Mouse (Mus musculus) MEL (cell line): ENCODE measurements around the gene Zfr. TPM values are rescaled to one million over a fixed set of nuclear protein-coding genes. Genes with fewer than 3 reads are reported as not detected.
A peak's percentile ranks its signal among the peaks of the same experiment; 100 is the strongest.

Source experiments
- DNase-seq: peaks from one replicate; pipeline ENCODE4 v3.0.0; 2011; ENCODE audit warnings: low read depth, low spot score
- H3K27ac ChIP-seq: 2 replicates; pipeline ENCODE4 v1.5.1; 2012; ENCODE audit warnings: low read depth, mild to moderate bottlenecking, control low read depth, low read length, moderate library complexity; ENCODE audit not compliant: control insufficient read depth
- H3K27me3 ChIP-seq, 2 experiments: fragments of 150-350 bp in 1 of 2; sonication (generic) in 1 of 2; 2 replicates each; pipeline ENCODE4 v1.6.1; 2012; ENCODE audit warnings: low read length in 2 of 2, mild to moderate bottlenecking in 2 of 2, improper control_type of control experiment in 1 of 2, moderate library complexity in 1 of 2; ENCODE audit not compliant: insufficient read depth in 2 of 2, control insufficient read depth in 1 of 2
- H3K36me3 ChIP-seq, 2 experiments: 2 replicates each; pipeline ENCODE4 v1.6.1; 2012 to 2014; ENCODE audit warnings: low read length in 2 of 2, improper control_type of control experiment in 1 of 2, inconsistent platforms in 1 of 2, mild to moderate bottlenecking in 1 of 2; ENCODE audit not compliant: insufficient read depth in 2 of 2, control insufficient read depth in 1 of 2
- H3K4me1 ChIP-seq, 2 experiments: fragments of 150-350 bp in 1 of 2; sonication (generic) in 1 of 2; 2 replicates each; pipeline ENCODE4 v1.6.1; 2012; ENCODE audit warnings: low read length in 2 of 2, improper control_type of control experiment in 1 of 2, mild to moderate bottlenecking in 1 of 2; ENCODE audit not compliant: insufficient read depth in 2 of 2, control insufficient read depth in 1 of 2
- H3K4me3 ChIP-seq, 2 experiments: fragments of 150-350 bp in 1 of 2; sonication (generic) in 1 of 2; 2 replicates each; pipeline ENCODE4 v1.5.1; 2012; ENCODE audit warnings: low read depth in 2 of 2, low read length in 2 of 2, mild to moderate bottlenecking in 2 of 2, moderate library complexity in 2 of 2, control low read depth in 1 of 2, improper control_type of control experiment in 1 of 2; ENCODE audit not compliant: control insufficient read depth in 1 of 2, insufficient read depth in 1 of 2
- H3K79me2 ChIP-seq: 2 replicates; pipeline ENCODE4 v1.6.1; 2012; ENCODE audit warnings: mild to moderate bottlenecking, low read length, moderate library complexity; ENCODE audit not compliant: control insufficient read depth, poor library complexity, insufficient read depth
- H3K9ac ChIP-seq: 2 replicates; pipeline ENCODE4 v1.6.1; 2012; ENCODE audit warnings: low read depth, mild to moderate bottlenecking, control low read depth, low read length, moderate library complexity; ENCODE audit not compliant: control insufficient read depth, poor library complexity, severe bottlenecking
- H3K9me3 ChIP-seq: fragments of 150-350 bp; sonication (generic); replicated peaks from 2 replicates; pipeline ENCODE4 v1.6.1; 2012; ENCODE audit warnings: mild to moderate bottlenecking, low read length, improper control_type of control experiment, moderate library complexity; ENCODE audit not compliant: insufficient read depth
- BHLHE40 ChIP-seq: IDR thresholded peaks from 2 replicates; pipeline ENCODE4 v1.6.1; 2012; ENCODE audit warnings: low read depth, mild to moderate bottlenecking, inconsistent platforms, low read length, improper control_type of control experiment, borderline replicate concordance
- CTCF ChIP-seq, 3 experiments: IDR thresholded peaks in 2 of 3; conservative IDR thresholded peaks in 1 of 3; 2 replicates each; pipeline ENCODE4 v1.5.1; 2011 to 2012; ENCODE audit warnings: low read length in 3 of 3, low read depth in 2 of 3, mild to moderate bottlenecking in 2 of 3, improper control_type of control experiment in 1 of 3, inconsistent platforms in 1 of 3, mixed read lengths in 1 of 3, moderate library complexity in 1 of 3; ENCODE audit not compliant: control insufficient read depth in 1 of 3, insufficient read depth in 1 of 3, poor library complexity in 1 of 3, severe bottlenecking in 1 of 3
- ELF1 ChIP-seq: IDR thresholded peaks from 2 replicates; pipeline ENCODE4 v1.6.1; 2014; ENCODE audit warnings: low read depth, mild to moderate bottlenecking, inconsistent platforms, low read length, improper control_type of control experiment, moderate library complexity
- EP300 ChIP-seq, 2 experiments: IDR thresholded peaks; 2 replicates each; pipeline ENCODE4 v1.6.1; 2011; ENCODE audit warnings: improper control_type of control experiment in 2 of 2, low read length in 2 of 2, low read depth in 1 of 2, mild to moderate bottlenecking in 1 of 2
- ETS1 ChIP-seq: IDR thresholded peaks from 2 replicates; pipeline ENCODE4 v1.6.1; 2012; ENCODE audit warnings: low read depth, mild to moderate bottlenecking, inconsistent platforms, low read length, improper control_type of control experiment, moderate library complexity
- GABPA ChIP-seq: IDR thresholded peaks from 2 replicates; pipeline ENCODE4 v1.6.1; 2012; ENCODE audit warnings: low read depth, mild to moderate bottlenecking, inconsistent platforms, low read length, improper control_type of control experiment, moderate library complexity
- GATA1 ChIP-seq: IDR thresholded peaks from 2 replicates; pipeline ENCODE4 v1.6.1; 2011; ENCODE audit warnings: low read depth, low read length, improper control_type of control experiment
- HCFC1 ChIP-seq: IDR thresholded peaks from 2 replicates; pipeline ENCODE4 v1.6.1; 2012; ENCODE audit warnings: low read depth, mild to moderate bottlenecking, inconsistent platforms, low read length, improper control_type of control experiment, moderate library complexity
- JUND ChIP-seq: IDR thresholded peaks from 2 replicates; pipeline ENCODE4 v1.6.1; 2011; ENCODE audit warnings: low read depth, mild to moderate bottlenecking, improper control_type of control experiment, low read length
- KAT2A ChIP-seq: conservative IDR thresholded peaks from 2 replicates; pipeline ENCODE4 v1.6.1; 2012; ENCODE audit warnings: low read depth, low read length, improper control_type of control experiment, inconsistent platforms
- MAZ ChIP-seq: IDR thresholded peaks from 2 replicates; pipeline ENCODE4 v1.6.1; 2012; ENCODE audit warnings: low read depth, mild to moderate bottlenecking, inconsistent platforms, low read length, improper control_type of control experiment
- MEF2A ChIP-seq: IDR thresholded peaks from 2 replicates; pipeline ENCODE4 v1.6.1; 2014; ENCODE audit warnings: low read depth, mild to moderate bottlenecking, inconsistent platforms, low read length, improper control_type of control experiment; ENCODE audit not compliant: poor library complexity, insufficient replicate concordance, severe bottlenecking; ENCODE audit errors: extremely low read depth
- MXI1 ChIP-seq: IDR thresholded peaks from 2 replicates; pipeline ENCODE4 v1.6.1; 2011; ENCODE audit warnings: mild to moderate bottlenecking, low read depth, low read length, improper control_type of control experiment
- NELFE ChIP-seq: IDR thresholded peaks from 2 replicates; pipeline ENCODE4 v1.6.1; 2011; ENCODE audit warnings: low read depth, low read length, improper control_type of control experiment
- NRF1 ChIP-seq: IDR thresholded peaks from 2 replicates; pipeline ENCODE4 v1.6.1; 2014; ENCODE audit warnings: low read depth, mild to moderate bottlenecking, inconsistent platforms, low read length, improper control_type of control experiment, moderate library complexity; ENCODE audit not compliant: poor library complexity, insufficient read depth, severe bottlenecking
- POLR2AphosphoS2 ChIP-seq: IDR thresholded peaks from 2 replicates; pipeline ENCODE4 v1.6.1; 2011; ENCODE audit warnings: low read length, improper control_type of control experiment
- RAD21 ChIP-seq: IDR thresholded peaks from 2 replicates; pipeline ENCODE4 v1.6.1; 2011; ENCODE audit warnings: mild to moderate bottlenecking, low read depth, low read length, improper control_type of control experiment
- RCOR1 ChIP-seq: IDR thresholded peaks from 2 replicates; pipeline ENCODE4 v1.6.1; 2012; ENCODE audit warnings: low read depth, mild to moderate bottlenecking, inconsistent platforms, low read length, improper control_type of control experiment
- SIN3A ChIP-seq: IDR thresholded peaks from 2 replicates; pipeline ENCODE4 v1.6.1; 2012; ENCODE audit warnings: low read length, improper control_type of control experiment, inconsistent platforms
- TAL1 ChIP-seq: IDR thresholded peaks from 2 replicates; pipeline ENCODE4 v1.6.1; 2012; ENCODE audit warnings: mild to moderate bottlenecking, inconsistent platforms, low read length, moderate library complexity, mixed read lengths
- TCF12 ChIP-seq: IDR thresholded peaks from 2 replicates; pipeline ENCODE4 v1.6.1; 2014; ENCODE audit warnings: low read depth, mild to moderate bottlenecking, inconsistent platforms, low read length, improper control_type of control experiment, moderate library complexity
- USF2 ChIP-seq, 2 experiments: IDR thresholded peaks; 2 replicates each; pipeline ENCODE4 v1.6.1; 2011 to 2012; ENCODE audit warnings: improper control_type of control experiment in 2 of 2, low read length in 2 of 2, borderline replicate concordance in 1 of 2, inconsistent platforms in 1 of 2, low read depth in 1 of 2, mild to moderate bottlenecking in 1 of 2; ENCODE audit not compliant: insufficient read depth in 1 of 2
- ZMIZ1 ChIP-seq: IDR thresholded peaks from 2 replicates; pipeline ENCODE4 v1.6.1; 2012; ENCODE audit warnings: low read depth, mild to moderate bottlenecking, inconsistent platforms, low read length, improper control_type of control experiment, moderate library complexity
- polyA plus RNA-seq, 2 experiments: library from polyadenylated mRNA; stranded (reverse) in 1 of 2; unstranded in 1 of 2; fragments of >175 nt in 1 of 2; fragments of >200 nt in 1 of 2; gene quantifications; 2 replicates each; pipeline versions ENCODE4 v1.2.1 to v1.2.4; 2012; ENCODE audit warnings: low replicate concordance in 2 of 2, low read depth in 1 of 2; ENCODE audit not compliant: insufficient read length in 2 of 2, insufficient read depth in 1 of 2, missing spikeins in 1 of 2
- total RNA-seq: library from RNA; depleted of rRNA; stranded (reverse); fragments of 300-350 nt; gene quantifications from 2 replicates; pipeline ENCODE4 v1.2.3, GENCODE M21; 2012

The Zfr gene
- total and polyA plus RNA-seq, 3 experiments, result 54.4 to 199 (median 108) TPM

- Histone ChIP-seq H3K36me3 (peaks cover 2 to 28% of the 10 kb centered on the region in 2 experiments; a peak in 3 of 4 replicates), H3K4me1 (peaks cover 10 to 22% of the 10 kb centered on the region in 2 experiments)
- DNase-seq, result peak; percentile 90
Measured at GRCm38 (mm10) chr15:12230243-12230935, 112.8 kb downstream of the Zfr start.

GRCm38 (mm10) chr15:12231462-12231861, 113.8 kb downstream of the Zfr start:
- peaks cover 17 to 30% of the 10 kb centered on the region in 2 experiments for H3K4me1 ChIP-seq
- no peaks in the 10 kb centered on the region for H3K9me3 ChIP-seq
- H3K27ac ChIP-seq, result no peak overlapping the region
- no peak overlapping the region for H3K9ac ChIP-seq
- no peaks in the 10 kb centered on the region for H3K27me3 ChIP-seq
- no peak overlapping the region for H3K4me3 ChIP-seq
- peak in 2 of 3 experiments; percentile 19 to 29; a peak in 2 of 6 replicates for TF ChIP-seq CTCF (IDR thresholded peaks at IDR 0.05 in 2 of 3, conservative IDR thresholded peaks at IDR 0.05 in 1 of 3; ENCODE audit: control insufficient read depth in 1 of 3, insufficient read depth in 1 of 3, low read depth in 2 of 3, low read length in 3 of 3, poor library complexity in 1 of 3, severe bottlenecking in 1 of 3)
- no peak for TF ChIP-seq POLR2AphosphoS2
- H3K79me2 ChIP-seq, result peaks cover 27% of the 10 kb centered on the region; the same call in 1 of the 2 replicates
- peaks cover 6 to 38% of the 10 kb centered on the region in 2 experiments for H3K36me3 ChIP-seq
- no peak for DNase-seq

More at GRCm38 (mm10) chr15:12230243-12230935, 112.8 kb downstream of the Zfr start:
- no peaks in the 10 kb centered on the region for H3K27me3 ChIP-seq
- H3K9me3 ChIP-seq, result no peaks in the 10 kb centered on the region
- peaks cover 32% of the 10 kb centered on the region; the same call in 1 of the 2 replicates for H3K79me2 ChIP-seq
- TF ChIP-seq MAZ, result no peak
- TF ChIP-seq GABPA, result no peak
- peak; percentile 44; the same call in 1 of the 2 replicates for TF ChIP-seq RCOR1
- no peak for TF ChIP-seq NRF1
- TF ChIP-seq USF2 (IDR thresholded peaks at IDR 0.05; ENCODE audit: borderline replicate concordance in 1 of 2, insufficient read depth in 1 of 2, low read depth in 1 of 2, low read length in 2 of 2), result no peak
- TF ChIP-seq ELF1, result peak; percentile 66; the same call in 1 of the 2 replicates
- TF ChIP-seq JUND, result no peak; the same call in 1 of the 2 replicates
- peak; percentile 99 for TF ChIP-seq ETS1
- peak; percentile 59; the same call in 1 of the 2 replicates for TF ChIP-seq MXI1
- TF ChIP-seq GATA1, result peak; percentile 94
- peak; percentile 75 to 87 for TF ChIP-seq EP300 (IDR thresholded peaks at IDR 0.05; ENCODE audit: low read depth in 1 of 2, low read length in 2 of 2)
- TF ChIP-seq TCF12, result peak; percentile 85
- TF ChIP-seq KAT2A, result no peak
- TF ChIP-seq MEF2A, result peak; percentile 99
- no peak for TF ChIP-seq ZMIZ1
- TF ChIP-seq POLR2AphosphoS2, result no peak
- TF ChIP-seq SIN3A, result peak; percentile 93
- TF ChIP-seq NELFE, result no peak
- TF ChIP-seq BHLHE40, result peak; percentile 80; the same call in 1 of the 2 replicates
- TF ChIP-seq RAD21, result no peak
- 0 out of 2 replicates have a peak, but pooled peaks have one; percentile 53 for TF ChIP-seq HCFC1
- TF ChIP-seq TAL1, result peak; percentile 18; the same call in 1 of the 2 replicates
- no peak overlapping the region for H3K4me3 ChIP-seq
- H3K27ac ChIP-seq, result no peak overlapping the region; the same call in 1 of the 2 replicates
- no peak overlapping the region for H3K9ac ChIP-seq
